Mouse (Mus musculus) frontal cortex, adult 2 months (tissue): ENCODE results near the gene Cdiptos. TPM values are rescaled to one million over a fixed set of nuclear protein-coding genes. Genes with fewer than 3 reads are reported as not detected.

Experiments
- DNase-seq, 2 experiments: peaks; one replicate each; pipeline ENCODE4 v3.0.0; 2022; ENCODE audit warnings: low spot score in 1 of 2; ENCODE audit errors: extremely low spot score in 1 of 2
- polyA plus RNA-seq: library from polyadenylated mRNA; depleted of rRNA; stranded (reverse); fragments of >200 nt; gene quantifications from 2 replicates; pipeline ENCODE4 v1.2.3, GENCODE M21; 2012; rRNA removed

The Cdiptos gene
- polyA plus RNA-seq, 1 experiment, result 0.80 TPM

DNA sequence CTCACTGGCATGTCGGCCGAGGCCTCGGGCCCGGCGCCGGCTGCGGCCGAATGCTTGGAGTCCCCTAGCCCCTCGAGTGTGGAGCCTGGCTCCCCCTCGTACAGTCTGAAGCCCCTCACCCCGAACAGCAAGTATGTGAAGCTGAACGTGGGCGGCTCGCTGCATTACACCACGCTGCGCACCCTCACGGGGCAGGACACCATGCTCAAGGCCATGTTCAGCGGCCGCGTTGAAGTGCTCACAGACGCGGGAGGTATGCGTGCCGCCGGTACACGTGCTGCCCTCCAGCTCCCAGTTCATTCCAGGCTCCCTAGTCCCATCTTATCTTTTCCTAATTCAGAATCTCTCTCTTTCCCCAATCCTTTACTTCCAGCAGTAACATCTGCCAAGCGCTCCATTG lies 46.9 kb downstream of the Cdiptos start:
- DNase-seq, result no peak

- peak; percentile 63 to 91 for DNase-seq
Measured at GRCm38 (mm10) chr7:126928384-126929037, 47.4 kb downstream of the Cdiptos start, which contains the start of gene Kctd13. Kctd13 (plus strand) TSS chr7:126928879.

DNA sequence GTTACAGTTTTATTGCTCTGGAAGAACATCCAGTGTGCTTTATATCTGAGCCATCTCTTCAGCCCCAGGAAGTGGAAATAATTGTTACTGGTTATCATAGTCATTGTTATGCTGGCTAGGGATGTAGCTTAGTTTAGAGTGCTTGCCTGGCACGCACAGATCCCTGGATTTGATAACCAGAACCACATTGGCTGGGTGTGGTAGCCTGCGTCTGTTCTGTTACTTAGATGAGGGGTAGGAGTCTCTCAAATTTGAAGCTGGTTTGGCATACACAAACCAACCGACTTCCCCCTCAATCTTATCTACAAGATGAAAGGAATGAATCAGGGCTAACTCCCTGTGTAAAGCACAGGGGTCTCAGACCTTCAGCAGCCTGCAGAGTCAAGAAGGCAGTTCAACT lies 49.6 kb downstream of the Cdiptos start:
- no peak for DNase-seq

DNA sequence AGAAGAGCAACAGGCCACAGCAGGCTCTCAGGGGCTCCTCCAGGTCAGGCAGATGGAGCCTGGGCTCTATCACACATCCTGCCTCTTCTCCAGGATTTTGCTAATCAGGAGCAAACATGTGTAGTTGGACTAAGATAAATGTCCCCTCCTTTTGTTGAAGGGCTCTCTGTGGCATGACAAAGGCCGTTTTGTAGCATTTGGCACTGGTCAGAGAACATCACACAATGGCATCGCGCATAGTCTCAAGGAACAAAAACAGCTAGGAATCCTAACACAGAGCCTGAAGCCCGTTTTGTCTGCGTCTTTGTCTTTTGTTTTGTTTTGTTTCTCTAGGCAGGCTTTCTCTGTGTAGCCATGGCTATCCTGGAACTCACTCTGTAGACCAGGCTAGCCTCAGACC lies 51.9 kb downstream of the Cdiptos start:
- DNase-seq, result no peak

DNA sequence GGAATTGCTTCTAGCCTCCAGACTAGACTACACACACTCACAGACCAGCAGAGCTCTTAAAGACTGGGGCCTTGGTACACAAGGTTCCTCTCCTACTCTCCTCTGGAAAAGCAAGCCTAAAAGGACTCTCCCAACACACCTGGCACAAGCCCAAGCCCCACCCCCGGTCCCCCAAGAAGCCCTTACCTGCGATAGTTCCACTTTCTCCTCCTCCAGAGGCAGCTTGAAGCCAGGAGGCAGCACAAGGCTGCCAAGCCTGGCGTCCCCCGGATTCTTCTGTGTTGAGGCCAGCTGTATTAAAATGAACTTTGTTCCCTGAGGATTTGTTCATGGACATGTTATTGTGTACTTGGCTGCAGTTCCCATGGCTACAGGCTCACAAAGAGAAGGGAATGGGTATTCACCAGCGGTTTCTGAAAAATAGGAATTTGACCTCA lies 53.3 kb downstream of the Cdiptos start, which contains the start of gene Tmem219:
Gene Tmem219, minus strand, starts transcription at position 294 of the 437 bp plus-strand sequence.
- no peak for DNase-seq

Other genes starting within 250 kb of the Cdiptos start
- 305 and 314 TPM in 2 replicates for gene Mapk3, start 216.5 kb downstream of the Cdiptos start, polyA plus RNA-seq
- gene Gdpd3, start 209.8 kb downstream of the Cdiptos start, polyA plus RNA-seq, result 4.4 and 6.4 TPM in 2 replicates
- gene Ypel3, start 199.1 kb downstream of the Cdiptos start, polyA plus RNA-seq, result 439 and 535 TPM in 2 replicates
- 1.4 and 1.9 TPM in 2 replicates for gene Tbx6, start 194.6 kb downstream of the Cdiptos start, polyA plus RNA-seq
- 84.5 and 85.1 TPM in 2 replicates for gene Ppp4c, start 183.6 kb downstream of the Cdiptos start, polyA plus RNA-seq
- gene Fam57b, start 178.4 kb downstream of the Cdiptos start, polyA plus RNA-seq, result 130 and 142 TPM in 2 replicates
- 0.53 TPM in 1 of 2 replicates, not detected in the other for gene 4930451I11Rik, start 144.5 kb downstream of the Cdiptos start, polyA plus RNA-seq
- 35.1 and 44.5 TPM in 2 replicates for gene Doc2a, start 128.7 kb downstream of the Cdiptos start, polyA plus RNA-seq
- gene Hirip3, start 114.1 kb downstream of the Cdiptos start, polyA plus RNA-seq, result 89.0 and 92.5 TPM in 2 replicates
- gene Ino80e, start 113.7 kb downstream of the Cdiptos start, polyA plus RNA-seq, result 56.0 and 58.8 TPM in 2 replicates
- gene Taok2, start 91.4 kb downstream of the Cdiptos start, polyA plus RNA-seq, result 105 and 110 TPM in 2 replicates
- gene Tmem219, start 53.2 kb downstream of the Cdiptos start, polyA plus RNA-seq, result 27.7 and 30.9 TPM in 2 replicates
- 163 and 171 TPM in 2 replicates for gene Kctd13, start 47.2 kb downstream of the Cdiptos start, polyA plus RNA-seq
- gene Asphd1, start 26.5 kb downstream of the Cdiptos start, polyA plus RNA-seq, result 46.4 and 54.9 TPM in 2 replicates
- 175 and 194 TPM in 2 replicates for gene Sez6l2, start 25.5 kb downstream of the Cdiptos start, polyA plus RNA-seq
- 224 and 230 TPM in 2 replicates for gene Cdipt, start 184 bp downstream of the Cdiptos start, polyA plus RNA-seq
- 8.3 and 8.8 TPM in 2 replicates for gene Mvp, start 38.5 kb upstream of the Cdiptos start, polyA plus RNA-seq
- 1.7 and 2.4 TPM in 2 replicates for gene Pagr1b, start 40.4 kb upstream of the Cdiptos start, polyA plus RNA-seq
- 30.0 and 42.3 TPM in 2 replicates for gene Pagr1a, start 41.3 kb upstream of the Cdiptos start, polyA plus RNA-seq
- 95.5 and 113 TPM in 2 replicates for gene Gm42742, start 45.0 kb upstream of the Cdiptos start, polyA plus RNA-seq
- gene Prrt2, start 45.1 kb upstream of the Cdiptos start, polyA plus RNA-seq, result 227 and 259 TPM in 2 replicates
- 165 and 186 TPM in 2 replicates for gene Maz, start 50.9 kb upstream of the Cdiptos start, polyA plus RNA-seq
- 6.0 and 7.4 TPM in 2 replicates for gene Kif22, start 66.4 kb upstream of the Cdiptos start, polyA plus RNA-seq
- gene Zg16, start 111.2 kb upstream of the Cdiptos start, polyA plus RNA-seq, result 0.16 and 0.23 TPM in 2 replicates
- 2.3 and 2.9 TPM in 2 replicates for gene AI467606, start 115.3 kb upstream of the Cdiptos start, polyA plus RNA-seq
- 0.86 TPM in 2 replicates for gene Qprt, start 146.1 kb upstream of the Cdiptos start, polyA plus RNA-seq
- gene Spn, start 161.7 kb upstream of the Cdiptos start, polyA plus RNA-seq, result 0.15 and 0.16 TPM in 2 replicates
- 97.1 and 102 TPM in 2 replicates for gene Cd2bp2, start 220.0 kb upstream of the Cdiptos start, polyA plus RNA-seq
- 60.3 and 77.8 TPM in 2 replicates for gene Tbc1d10b, start 232.4 kb upstream of the Cdiptos start, polyA plus RNA-seq
- gene Mylpf, start 232.8 kb upstream of the Cdiptos start, polyA plus RNA-seq, result 1.6 and 3.0 TPM in 2 replicates